Mouse (Mus musculus) CH12F3 (cell line): Measurements from ENCODE around the gene Map4k5.

Experiments used
- in situ Hi-C: fragments of 300-500 bp; cut with MboI; formaldehyde crosslinking; loops from 2 replicates; pipeline ENCODE4 v1.14.3; 2020; ENCODE audit warnings: low sequenced_read_pairs

Gene Map4k5

DNA sequence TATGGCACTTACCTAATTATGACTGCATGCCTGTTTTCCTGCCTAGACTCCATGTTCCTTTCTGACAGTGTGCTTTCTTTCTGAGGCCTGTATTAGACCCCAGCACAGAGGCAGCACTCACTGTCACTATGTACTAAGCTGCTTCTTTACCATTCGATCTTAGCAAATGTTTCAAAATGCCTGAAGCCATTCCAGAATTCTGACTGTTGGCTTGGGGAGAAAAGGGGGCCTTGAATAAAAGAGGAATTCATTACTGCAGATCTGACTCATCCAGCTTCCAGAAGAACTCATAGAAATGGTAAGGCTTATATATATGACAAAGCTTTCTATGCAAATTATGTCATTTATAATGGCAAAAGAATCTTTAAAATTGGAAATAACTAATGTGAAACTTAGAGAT, 4.7 kb downstream of the Map4k5 start:
- in situ Hi-C loops: loop anchor here (25.0 kb wide), 1 partner anchor 151 kb away; no protein-coding TSS in a partner anchor

DNA sequence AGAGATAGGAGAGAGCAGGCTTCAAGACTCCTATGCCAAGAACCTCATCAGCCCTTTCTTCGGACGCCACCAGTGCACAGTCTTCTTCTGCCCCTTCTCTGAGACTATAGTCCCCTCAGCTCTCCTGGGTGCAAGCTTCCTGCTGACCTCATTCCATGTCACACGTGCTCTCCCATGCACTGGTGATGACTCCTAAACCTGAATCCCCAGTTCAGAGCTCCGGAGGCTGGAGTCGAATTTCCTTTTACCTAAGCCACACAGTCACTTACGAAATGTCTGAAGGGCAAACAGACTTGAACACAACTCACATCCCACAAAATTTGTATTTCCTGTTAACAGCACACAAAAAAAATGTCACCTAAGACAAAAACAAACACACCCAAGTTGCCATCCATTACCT, 5.2 kb downstream of the Map4k5 start:
- in situ Hi-C loops: loop anchor here (25.0 kb wide), 1 partner anchor 150 kb away; no protein-coding TSS in a partner anchor

DNA sequence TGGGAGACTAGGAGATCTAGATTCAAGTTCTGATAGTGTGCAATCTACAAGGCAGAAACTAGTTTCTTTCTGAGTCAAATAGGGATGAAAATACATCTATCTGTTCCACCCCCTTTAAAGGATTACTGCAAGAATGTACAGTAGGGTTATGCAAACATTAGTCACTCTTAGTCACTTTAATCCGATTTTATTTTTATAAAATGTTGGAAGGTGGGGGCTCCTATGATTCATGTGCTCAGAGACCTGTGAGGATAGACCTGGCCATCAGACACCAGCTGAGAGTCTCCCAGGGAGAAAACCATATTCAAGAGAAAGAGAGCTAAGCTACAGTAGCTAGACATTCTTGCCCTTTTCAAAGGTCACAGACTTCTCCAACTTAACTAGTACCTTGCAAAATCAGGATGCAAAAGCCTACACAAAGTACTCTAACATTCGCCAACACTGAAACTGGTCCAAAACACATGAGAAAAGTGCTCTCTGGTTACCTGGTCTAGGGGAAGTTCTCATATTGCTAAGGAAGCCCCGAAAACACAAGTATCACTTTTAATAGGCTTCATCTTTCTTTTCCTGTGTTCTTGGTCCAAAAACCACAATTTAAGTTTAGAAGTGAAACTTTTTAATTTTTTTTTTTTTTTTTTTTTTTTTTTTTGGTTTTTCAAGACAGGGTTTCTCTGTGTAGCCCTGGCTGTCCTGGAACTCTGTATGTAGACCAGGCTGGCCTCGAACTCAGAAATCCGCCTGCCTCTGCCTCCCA, 7.7 kb downstream of the Map4k5 start:
- in situ Hi-C loops: loop anchor here (25.0 kb wide), 1 partner anchor 148 kb away; no protein-coding TSS in a partner anchor

DNA sequence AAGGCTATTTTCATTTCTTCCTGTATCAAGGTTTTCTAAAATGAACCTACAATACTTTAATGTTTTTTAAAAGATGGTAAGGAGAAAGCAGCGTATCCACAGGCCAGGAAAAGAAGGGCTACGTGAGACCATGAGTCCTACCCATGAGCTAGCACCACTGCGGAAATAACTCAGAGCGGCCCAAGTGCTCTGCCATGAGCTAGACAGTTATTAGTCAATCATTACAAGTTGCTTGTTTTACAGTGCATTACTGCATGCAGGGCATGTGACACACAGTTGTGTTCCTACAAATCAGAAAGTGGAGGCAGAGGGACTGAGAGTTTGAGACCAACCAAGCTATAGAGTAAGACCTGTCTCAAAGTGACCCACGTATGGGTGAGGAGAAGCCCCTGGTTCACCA, 8.9 kb downstream of the Map4k5 start:
- in situ Hi-C loops: loop anchor here (25.0 kb wide), 1 partner anchor 147 kb away; no protein-coding TSS in a partner anchor

DNA sequence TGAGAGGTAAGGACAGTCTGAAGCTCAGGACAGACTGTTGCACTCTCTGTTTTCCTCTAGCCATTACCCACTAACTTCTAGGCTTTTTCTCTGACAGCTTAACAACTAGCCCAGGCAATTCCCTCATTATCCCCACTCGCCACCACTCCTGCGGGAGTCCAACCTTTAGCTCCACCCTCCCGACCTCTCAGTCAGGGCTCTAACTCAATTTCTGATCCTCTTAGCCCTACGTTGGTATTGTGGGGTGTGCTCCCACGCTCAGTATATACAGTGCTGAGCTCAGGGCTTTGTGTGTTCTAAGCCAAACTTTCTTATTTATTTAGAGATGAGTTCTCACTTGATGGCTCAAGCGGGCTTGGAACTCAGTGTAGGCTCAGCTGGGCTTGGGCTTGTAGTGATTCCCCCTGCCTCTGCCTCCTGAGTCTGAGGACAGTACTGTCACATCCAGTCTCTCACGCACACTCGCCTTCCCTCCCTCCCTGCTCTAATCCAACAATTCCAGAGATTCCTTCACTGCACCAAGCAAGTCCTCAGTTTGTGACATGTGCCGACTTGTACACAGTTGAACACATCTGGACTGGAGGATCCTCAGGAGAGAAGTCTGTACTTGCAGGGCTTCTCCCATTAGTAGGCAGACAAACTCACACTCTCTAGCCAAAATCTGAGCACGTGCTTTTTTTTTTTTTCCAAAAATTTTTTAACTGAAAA, 11.6 kb downstream of the Map4k5 start:
- in situ Hi-C loops: loop anchor here (25.0 kb wide), 1 partner anchor 144 kb away; no protein-coding TSS in a partner anchor

DNA sequence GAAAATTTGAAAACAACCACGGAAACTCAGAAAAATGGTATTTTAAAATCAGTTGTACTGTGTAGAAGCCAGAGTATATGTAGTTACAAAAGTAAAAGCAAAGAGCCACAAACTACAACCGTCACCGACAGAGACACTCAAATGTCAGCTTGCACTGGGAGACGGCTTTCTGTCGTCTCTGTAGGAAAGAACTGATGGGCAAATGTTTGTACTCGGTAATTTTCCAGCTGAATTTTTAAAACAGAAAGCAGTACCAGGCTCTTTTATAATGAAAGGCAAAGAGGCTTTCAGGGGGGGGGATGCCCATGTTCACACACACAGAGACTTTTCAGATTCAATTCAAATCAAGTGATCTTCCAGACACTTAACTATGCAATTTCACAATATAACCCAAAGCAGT, 13.3 kb downstream of the Map4k5 start:
- in situ Hi-C loops: loop anchor here (25.0 kb wide), 1 partner anchor 142 kb away; no protein-coding TSS in a partner anchor

DNA sequence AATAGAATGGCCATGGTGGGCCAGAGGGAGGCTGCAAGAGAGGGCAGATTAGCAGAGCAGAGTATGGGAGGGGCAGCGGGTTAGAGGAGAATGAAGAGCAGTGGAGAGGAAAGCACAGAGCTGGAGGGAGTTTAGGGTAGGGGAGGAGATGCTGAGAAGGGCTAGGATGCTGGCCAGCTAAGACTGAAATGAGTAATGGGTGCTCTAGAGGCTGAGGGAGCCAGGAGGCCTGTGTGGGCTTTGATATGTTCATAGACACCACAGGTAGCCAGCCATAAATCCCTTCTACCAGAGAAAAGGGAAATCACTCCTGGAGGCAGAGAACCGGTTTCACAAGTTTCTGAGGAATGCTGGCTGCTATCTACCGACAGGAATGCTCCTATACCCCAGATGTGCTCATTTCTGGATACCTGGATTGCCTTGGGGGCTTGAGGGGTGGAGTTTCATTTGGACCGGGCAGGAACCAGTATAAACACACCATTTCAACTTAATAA, 13.8 kb downstream of the Map4k5 start:
- in situ Hi-C loops: loop anchor here (25.0 kb wide), 1 partner anchor 142 kb away; no protein-coding TSS in a partner anchor

DNA sequence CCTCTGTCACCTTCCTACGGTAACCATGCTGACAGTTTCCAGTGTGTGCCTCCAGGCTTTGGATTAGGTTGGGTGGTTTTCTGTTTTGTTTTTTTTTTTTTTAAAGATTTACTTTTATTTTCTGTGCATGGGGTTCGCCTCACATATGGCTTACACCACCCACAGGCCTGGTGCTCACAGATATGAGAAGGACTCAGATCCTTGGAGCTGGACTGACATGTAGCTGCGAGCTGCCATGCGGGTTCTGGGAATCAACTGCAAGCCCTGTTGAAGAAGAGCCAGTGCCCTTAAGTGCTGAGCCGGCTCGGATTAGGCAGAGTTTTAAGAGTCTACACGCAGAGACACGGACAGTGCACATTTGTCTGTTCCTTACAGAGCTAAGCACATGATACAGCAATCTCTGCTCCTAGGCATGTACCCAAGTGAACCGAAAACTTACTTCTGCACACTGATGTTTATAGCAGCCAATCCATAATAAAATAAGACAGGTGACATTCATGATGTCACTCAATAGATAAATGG, 15.1 kb downstream of the Map4k5 start:
- in situ Hi-C loops: loop anchor here (25.0 kb wide), 1 partner anchor 141 kb away; no protein-coding TSS in a partner anchor

DNA sequence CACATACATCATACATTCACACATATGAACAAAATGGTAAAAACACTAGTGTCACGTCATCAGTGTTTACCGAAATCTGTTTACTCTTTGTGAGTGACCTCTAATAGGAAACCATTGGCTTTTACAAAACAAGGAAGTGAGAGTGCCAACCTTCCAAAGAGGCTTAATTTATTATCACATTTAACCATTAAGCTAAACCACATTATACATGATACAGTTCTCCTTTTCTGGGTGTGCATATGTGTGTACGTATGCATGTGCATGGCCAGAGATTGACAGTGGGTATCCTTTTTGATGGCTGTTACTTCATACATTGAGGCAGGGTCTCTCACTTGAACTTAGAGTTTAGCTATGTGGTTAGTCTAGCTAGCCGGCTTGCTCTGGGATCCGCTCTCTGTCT, 21.4 kb downstream of the Map4k5 start:
- in situ Hi-C loops: no loop called here

DNA sequence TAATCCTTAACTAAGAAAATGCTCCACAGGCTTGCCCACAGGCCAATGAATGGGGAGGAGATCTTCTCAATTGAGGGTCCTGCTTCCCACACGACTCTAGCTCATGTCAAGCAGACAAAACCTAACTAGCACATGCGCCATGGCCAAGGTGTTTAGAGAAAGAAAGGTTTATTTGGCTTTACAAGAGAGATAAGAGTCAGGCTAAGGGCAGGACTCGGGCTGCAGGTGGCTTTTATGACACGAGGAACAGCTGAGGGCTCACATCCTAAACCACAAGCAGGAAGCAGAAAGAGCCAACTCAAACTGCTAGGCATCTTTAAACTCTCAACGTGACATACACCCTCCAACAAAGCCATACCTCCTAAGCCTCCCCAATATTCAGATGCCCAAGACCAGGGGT, 25.7 kb downstream of the Map4k5 start:
- in situ Hi-C loops: no loop called here

DNA sequence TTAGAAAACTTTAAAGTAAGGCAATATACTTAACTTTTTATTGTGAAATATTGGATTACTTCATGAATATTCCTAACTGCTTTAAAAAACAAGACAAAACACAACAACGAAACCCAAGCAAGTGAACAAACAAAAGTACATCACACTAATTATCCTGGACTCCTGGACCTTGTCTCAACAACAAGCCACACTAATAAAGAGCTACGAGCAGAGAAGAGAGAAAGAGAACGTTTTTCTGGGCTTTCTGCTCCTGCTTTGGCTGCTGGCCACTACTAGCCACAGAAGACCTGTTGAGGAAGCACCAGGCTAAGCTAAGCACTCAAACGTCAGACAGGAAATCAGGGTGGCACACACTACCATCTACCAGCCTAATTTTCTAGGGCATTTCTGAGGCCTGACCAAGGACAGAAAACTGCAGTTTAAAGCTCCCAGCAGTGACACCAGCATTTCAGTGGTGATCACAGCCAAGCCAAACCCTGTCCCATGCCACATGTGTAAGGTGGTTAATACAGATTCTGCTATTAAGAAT, 28.8 kb downstream of the Map4k5 start:
- in situ Hi-C loops: no loop called here

DNA sequence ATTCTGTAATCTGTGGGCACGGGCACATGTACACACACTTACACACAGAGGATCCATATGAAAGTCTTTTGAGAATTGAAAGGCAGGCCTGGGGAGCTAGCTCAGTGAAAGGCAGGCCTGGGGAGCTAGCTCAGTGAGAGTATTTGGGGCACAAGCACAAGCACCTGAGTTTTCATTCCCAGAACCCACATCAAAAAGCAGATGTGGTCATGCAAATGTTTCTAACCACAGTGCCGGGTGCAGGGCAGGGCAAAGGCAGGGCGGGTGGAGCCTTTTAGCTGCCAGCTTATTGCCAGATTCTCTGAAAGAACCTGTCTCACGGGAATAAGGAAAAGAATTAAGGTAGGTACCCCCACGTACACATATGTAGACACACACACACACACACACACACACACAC, 29.5 kb downstream of the Map4k5 start:
- in situ Hi-C loops: no loop called here

DNA sequence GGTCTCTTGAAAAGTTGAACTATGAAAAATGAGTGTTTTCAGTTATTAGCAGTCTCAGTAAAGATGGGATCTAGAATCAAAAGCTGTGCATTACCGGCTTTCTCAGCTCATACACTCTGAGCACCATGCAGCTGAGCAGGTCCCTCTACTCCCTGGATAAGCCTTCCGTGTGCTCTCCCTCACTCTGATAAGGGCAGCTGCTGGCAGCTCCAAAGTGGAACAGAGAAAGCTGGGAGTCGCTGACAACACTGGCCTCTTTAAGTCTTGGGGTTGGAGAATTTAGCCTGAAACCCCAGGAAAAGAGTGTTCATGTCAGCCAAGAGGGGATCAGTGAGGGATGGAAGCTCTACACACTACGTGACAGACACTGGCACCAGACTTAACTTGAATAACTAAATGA, 34.2 kb downstream of the Map4k5 start:
- in situ Hi-C loops: no loop called here

DNA sequence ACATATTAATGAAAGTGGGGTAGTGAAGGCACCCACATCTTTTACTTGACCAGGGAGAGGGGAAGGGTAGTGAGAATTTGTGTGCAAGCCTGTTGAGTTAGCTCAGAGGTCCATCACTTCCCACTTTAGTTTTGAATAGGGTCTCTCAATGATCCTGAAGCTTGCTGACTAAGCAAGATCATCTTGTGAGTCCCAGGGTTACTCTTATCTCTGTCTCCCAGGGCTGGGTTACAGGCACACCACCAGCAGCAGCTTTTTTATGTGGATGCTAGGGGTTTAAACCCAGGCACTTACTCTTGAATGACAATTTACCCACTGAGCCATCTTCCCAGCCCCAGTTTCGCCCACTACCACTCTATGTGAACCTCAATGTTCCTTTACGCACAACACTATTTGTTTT, 35.4 kb downstream of the Map4k5 start:
- in situ Hi-C loops: no loop called here

DNA sequence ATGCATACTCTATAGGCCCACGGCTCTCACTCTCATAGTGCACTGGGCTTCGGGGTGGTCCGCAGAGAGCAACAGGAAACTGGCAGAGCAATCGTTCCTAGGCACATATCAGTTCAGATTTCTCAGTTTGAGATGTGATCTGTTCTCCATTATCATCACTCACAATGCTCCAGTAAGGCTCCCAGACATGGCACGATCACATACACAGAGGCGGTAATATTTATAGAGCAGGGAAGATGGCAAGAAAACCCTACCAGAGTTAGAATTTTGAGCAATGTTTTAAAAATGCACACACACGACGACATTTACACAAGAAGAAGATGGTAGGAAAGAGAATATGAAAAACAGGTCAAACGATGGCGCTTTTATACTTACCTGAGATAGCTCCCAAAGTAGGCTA, 36.6 kb downstream of the Map4k5 start:
- in situ Hi-C loops: no loop called here

DNA sequence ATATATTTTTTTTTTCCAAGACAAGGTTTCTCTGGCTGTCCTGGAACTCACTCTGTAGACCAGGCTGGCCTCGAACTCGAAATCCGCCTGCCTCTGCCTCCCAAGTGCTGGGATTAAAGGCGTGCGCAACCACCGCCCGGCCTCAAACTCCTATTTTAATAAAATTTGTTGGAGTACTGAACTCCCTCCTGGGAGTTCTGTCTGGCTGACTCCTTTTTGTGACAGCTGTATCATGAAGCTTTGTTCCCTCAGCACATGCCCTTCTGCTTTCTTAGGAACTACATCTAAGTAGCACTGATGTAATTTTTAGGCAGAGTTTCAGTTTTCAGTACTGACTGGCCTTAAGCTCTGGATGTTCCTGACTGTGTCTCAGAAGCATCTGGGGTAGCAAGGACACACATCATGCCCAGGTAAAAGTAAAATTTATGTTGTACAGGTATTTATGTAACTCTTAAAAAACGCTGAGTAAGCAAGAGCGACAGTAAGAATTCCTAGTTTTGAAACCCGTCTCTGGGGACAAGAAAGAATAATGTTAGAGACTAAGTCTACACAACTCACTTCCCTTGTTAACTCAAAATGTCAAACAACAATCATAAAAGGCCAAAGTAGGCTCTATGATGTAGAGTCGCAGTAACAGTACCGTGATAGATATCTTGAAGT, 37.2 kb downstream of the Map4k5 start:
- in situ Hi-C loops: no loop called here

DNA sequence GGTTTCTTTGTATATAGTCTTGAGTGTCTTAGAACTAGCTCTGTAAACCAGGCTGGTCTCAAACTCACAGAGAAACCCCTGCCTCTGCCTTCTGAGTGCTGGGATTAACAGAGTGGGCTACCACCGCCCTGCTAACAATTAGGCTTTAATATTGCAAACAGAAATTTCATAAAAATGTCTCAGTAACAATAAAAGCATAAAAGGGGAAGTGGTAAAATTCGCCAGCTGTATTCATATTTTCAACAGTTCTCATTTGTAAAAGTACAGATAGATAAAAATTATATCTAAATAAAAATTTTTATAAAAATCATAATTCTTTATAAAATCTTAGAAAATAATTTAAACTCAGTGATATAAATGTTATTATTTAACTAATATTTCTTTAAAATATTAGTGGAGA, 39.1 kb downstream of the Map4k5 start:
- in situ Hi-C loops: no loop called here

DNA sequence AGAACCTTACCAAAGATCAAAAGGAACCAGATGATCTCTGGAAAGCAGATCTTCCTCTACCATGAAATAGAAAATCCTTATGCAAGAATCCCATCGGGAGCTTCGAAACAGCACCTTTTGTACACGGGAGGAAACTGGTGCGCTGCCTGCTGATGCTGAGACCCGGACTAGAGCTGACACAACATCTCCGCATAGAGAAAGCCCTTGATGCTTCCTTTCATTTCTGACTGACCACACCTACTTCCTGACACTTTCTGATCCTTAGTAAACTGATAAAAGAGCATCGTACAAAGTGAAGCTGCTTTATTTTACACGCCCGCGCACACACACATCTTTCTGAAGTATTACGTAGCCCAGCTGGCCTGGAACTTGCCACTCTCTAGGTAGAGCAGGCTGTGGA, 39.6 kb downstream of the Map4k5 start:
- in situ Hi-C loops: no loop called here

DNA sequence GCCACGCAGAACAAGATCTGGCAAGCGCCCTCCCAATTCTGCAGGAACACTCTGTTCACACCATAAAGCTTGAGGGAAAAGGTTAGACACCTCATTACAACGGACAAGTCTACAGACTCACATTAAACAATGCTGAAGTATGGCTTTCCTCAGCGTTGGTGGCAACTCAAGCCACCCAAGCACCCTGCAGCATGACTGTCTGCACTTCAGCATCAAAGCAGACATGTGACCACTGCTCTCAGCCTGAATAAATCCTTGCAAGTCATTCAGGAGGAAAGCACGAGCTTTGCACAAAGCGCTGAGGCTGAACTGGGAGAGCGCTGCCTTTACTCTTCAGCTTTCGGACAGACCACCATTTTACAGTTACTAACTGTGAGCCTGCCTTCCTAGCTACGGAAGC, 40.7 kb downstream of the Map4k5 start:
- in situ Hi-C loops: no loop called here

DNA sequence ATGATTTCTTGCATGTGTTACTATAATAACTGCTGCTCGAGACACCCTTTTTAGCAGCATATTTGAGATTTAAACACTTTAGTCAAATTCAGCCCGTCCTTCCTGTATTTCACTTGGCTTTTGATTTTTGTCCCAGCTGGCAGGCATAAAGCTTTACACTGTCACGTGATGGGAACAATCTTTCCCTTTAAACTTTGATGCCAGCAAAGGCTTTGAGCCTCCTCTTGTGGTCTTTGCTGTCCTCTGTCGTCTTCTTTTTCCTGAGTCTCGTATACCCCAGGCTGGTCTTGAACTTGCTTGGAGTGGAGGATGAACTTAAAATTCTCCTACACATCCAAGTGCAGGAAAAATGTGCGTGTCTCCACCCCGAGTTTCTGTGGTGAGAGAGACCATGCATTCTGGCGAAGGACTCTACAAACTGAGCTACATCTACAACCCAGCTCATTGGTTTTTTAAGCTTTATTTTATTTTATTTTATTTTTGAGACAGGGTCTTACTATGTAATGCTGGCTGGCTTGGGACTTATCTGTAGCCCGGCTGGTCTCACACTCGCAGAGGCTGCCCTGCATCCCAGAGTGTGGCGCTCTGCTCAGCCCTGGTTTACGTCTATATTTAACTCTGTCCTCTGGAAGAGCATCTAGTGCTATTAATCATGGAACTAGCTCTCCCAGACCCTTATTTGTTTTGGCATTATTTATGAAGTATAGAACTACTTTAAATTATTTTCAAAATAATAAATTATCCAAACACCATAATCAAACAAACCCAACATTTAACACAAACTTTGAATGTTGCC, 44.7 kb downstream of the Map4k5 start:
- in situ Hi-C loops: no loop called here
